Mouse (Mus musculus) embryo, embryonic 11.5 days (tissue): ENCODE results near the gene Zfp398.
"Not testable (repeated sequence)": the region's sequence is repeated elsewhere in the genome, so short reads cannot be mapped to it uniquely, and the experiment has no call there.

Experiments
- DNase-seq: peaks from one replicate; pipeline ENCODE4 v3.0.0-alpha.2; 2012; ENCODE audit warnings: low read depth, low spot score

Zfp398 gene

GRCm38 (mm10) chr6:47824241-47824640 lies 11.2 kb upstream of the Zfp398 start:
- DNase-seq, result no peak

- no peak for DNase-seq
These were observed 8.0 kb upstream of the Zfp398 start for GRCm38 (mm10) chr6:47827462-47827861.

GRCm38 (mm10) chr6:47828950-47829349 lies 6.5 kb upstream of the Zfp398 start:
- DNase-seq, result no peak

- DNase-seq, result peak; percentile 84
These were observed 5.1 kb upstream of the Zfp398 start, which contains the start of gene Zfp786 for GRCm38 (mm10) chr6:47830104-47831078. Gene Zfp786 (minus strand): TSS chr6:47830867.

- DNase-seq, result no peak
These were observed 3.2 kb upstream of the Zfp398 start for GRCm38 (mm10) chr6:47832220-47832619.

- DNase-seq, result no peak
These were observed 592 bp downstream of the Zfp398 start for GRCm38 (mm10) chr6:47835984-47836521.

GRCm38 (mm10) chr6:47837630-47838029 lies 2.2 kb downstream of the Zfp398 start:
- DNase-seq, result no peak

- no peak for DNase-seq
These were observed 5.6 kb downstream of the Zfp398 start for GRCm38 (mm10) chr6:47841077-47841476.

GRCm38 (mm10) chr6:47841831-47842230 lies 6.4 kb downstream of the Zfp398 start:
- no peak for DNase-seq

- DNase-seq, result no peak
These were observed 6.9 kb downstream of the Zfp398 start for GRCm38 (mm10) chr6:47842337-47842736.

GRCm38 (mm10) chr6:47845779-47846178 lies 10.3 kb downstream of the Zfp398 start:
- DNase-seq, result no peak

- DNase-seq, result no peak
These were observed 21.8 kb downstream of the Zfp398 start for GRCm38 (mm10) chr6:47857241-47857640.

- not testable (repeated sequence) for DNase-seq
These were observed 22.3 kb downstream of the Zfp398 start for GRCm38 (mm10) chr6:47857729-47858128.

- DNase-seq, result no peak
These were observed 36.8 kb downstream of the Zfp398 start for GRCm38 (mm10) chr6:47872266-47872665.

GRCm38 (mm10) chr6:47877058-47877457 lies 41.6 kb downstream of the Zfp398 start, which contains the start of gene Zfp282:
Gene Zfp282 (plus strand): TSS chr6:47877204.
- DNase-seq, result no peak

- peak; percentile 78 for DNase-seq
These were observed 42.1 kb downstream of the Zfp398 start for GRCm38 (mm10) chr6:47877461-47878132.

GRCm38 (mm10) chr6:47878133-47878514 lies 42.7 kb downstream of the Zfp398 start:
- peak; percentile 5 for DNase-seq

- DNase-seq, result no peak
These were observed 43.1 kb downstream of the Zfp398 start for GRCm38 (mm10) chr6:47878593-47878992.

- no peak for DNase-seq
These were observed 43.7 kb downstream of the Zfp398 start for GRCm38 (mm10) chr6:47879049-47879716.

- no peak for DNase-seq
These were observed 44.7 kb downstream of the Zfp398 start for GRCm38 (mm10) chr6:47880166-47880565.

GRCm38 (mm10) chr6:47888812-47889383 lies 53.4 kb downstream of the Zfp398 start:
- no peak for DNase-seq
